Mouse (Mus musculus): ENCODE data around the gene Epha2.

DNA sequence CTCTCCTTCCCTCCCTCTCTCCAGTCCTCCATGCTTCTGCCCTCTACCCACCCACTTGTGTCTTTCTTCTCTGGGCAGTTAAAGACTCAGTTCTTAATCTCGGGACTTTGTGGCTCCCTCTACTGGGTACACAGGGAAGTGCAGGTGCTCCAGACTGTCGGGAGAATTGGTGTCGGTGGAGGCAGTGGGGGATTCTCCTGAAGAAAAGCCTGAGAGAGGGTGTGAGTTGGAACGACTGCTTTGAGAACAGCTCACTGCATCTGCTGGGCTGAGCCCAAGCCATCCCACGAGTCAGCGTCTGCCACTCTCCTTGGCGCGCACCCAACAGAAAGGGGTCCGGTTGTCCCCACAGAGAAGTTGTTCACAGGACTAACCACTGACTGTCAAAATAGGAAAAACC is 33.2 kb upstream of the Epha2 start:
- peak; percentile 85; the same call in 1 of the 2 replicates for TF ChIP-seq CTCF (IDR thresholded peaks at IDR 0.05; ENCODE audit: extremely low read depth, insufficient read length, insufficient replicate concordance, low read depth, low read length)
- no peak for TF ChIP-seq POLR2A (IDR thresholded peaks at IDR 0.05; ENCODE audit: low read depth, low read length)

Measured in small intestine, adult 2 months (tissue).